Mouse (Mus musculus) stomach, postnatal 0 days (tissue): Measurements from ENCODE around the gene Trpm3.

Experiments used
- CTCF ChIP-seq: IDR thresholded peaks from 2 replicates; pipeline ENCODE4 v1.5.1; 2016; ENCODE audit warnings: antibody characterized with exemption, low read depth, mild to moderate bottlenecking, moderate library complexity
- EP300 ChIP-seq: optimal IDR thresholded peaks from 2 replicates; pipeline ENCODE3; 2016; ENCODE audit warnings: antibody characterized with exemption

DNA sequence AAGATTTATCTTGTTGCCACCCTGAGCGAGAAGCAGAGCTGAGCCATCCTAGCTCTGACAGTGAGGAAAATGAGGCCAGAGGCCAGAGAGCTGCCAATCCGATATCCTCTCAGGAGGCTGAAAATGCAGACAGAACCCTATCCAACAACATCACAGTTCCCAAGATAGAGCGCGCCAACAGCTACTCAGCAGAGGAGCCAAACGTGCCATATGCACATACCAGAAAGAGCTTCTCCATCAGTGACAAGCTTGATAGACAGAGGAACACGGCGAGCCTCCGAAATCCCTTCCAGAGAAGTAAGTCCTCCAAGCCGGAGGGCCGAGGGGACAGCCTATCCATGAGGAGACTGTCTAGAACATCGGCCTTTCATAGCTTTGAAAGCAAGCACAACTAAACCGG lies 849.1 kb downstream of the Trpm3 start:
- no peak for TF ChIP-seq CTCF
- TF ChIP-seq EP300: no peak
